Mouse (Mus musculus) neural tube, embryonic 11.5 days (tissue): Measurements from ENCODE around the gene 1700019D03Rik. TPM values are rescaled to one million over a fixed set of nuclear protein-coding genes. Genes with fewer than 3 reads are reported as not detected.
"Not testable (repeated sequence)": the region's sequence is repeated elsewhere in the genome, so short reads cannot be mapped to it uniquely, and the experiment has no call there.

Experiments used
- ATAC-seq: fragments of 200-750 bp; cut with Nextera tagmentation; 2 replicates; pipeline ENCODE4 v1.8.0; 2017; ENCODE audit warnings: moderate number of reproducible peaks, mild to moderate bottlenecking, moderate TSS enrichment, moderate library complexity; ENCODE audit not compliant: insufficient read depth, low FRiP score, low TSS enrichment
- DNase-seq: peaks from one replicate; pipeline ENCODE4 v3.0.0-alpha.2; 2015; ENCODE audit warnings: low spot score
- H3K27ac ChIP-seq: fragments of 300-500 bp; sonication (generic); 2 replicates; pipeline ENCODE4 v1.5.1; 2014; ENCODE audit warnings: low read depth, mild to moderate bottlenecking, low read length
- H3K27me3 ChIP-seq: fragments of 300-500 bp; sonication (generic); 2 replicates; pipeline ENCODE4 v1.6.1; 2014; ENCODE audit warnings: mild to moderate bottlenecking, low read length, mixed read lengths; ENCODE audit not compliant: control insufficient read depth, insufficient read depth
- H3K36me3 ChIP-seq: fragments of 300-500 bp; sonication (generic); 2 replicates; pipeline ENCODE4 v1.6.1; 2014; ENCODE audit warnings: mild to moderate bottlenecking, low read length, moderate library complexity, mixed read lengths; ENCODE audit not compliant: control insufficient read depth, insufficient read depth
- H3K4me1 ChIP-seq: fragments of 300-500 bp; sonication (generic); 2 replicates; pipeline ENCODE4 v1.6.1; 2014; ENCODE audit warnings: low read length, mixed read lengths; ENCODE audit not compliant: control insufficient read depth, insufficient read depth
- H3K4me2 ChIP-seq: fragments of 300-500 bp; sonication (generic); 2 replicates; pipeline ENCODE4 v1.6.1; 2014; ENCODE audit warnings: low read depth, mild to moderate bottlenecking, moderate library complexity
- H3K4me3 ChIP-seq: fragments of 300-500 bp; sonication (generic); 2 replicates; pipeline ENCODE4 v1.5.1; 2014; ENCODE audit warnings: low read depth, low read length
- H3K9ac ChIP-seq: fragments of 300-500 bp; sonication (generic); 2 replicates; pipeline ENCODE4 v1.6.1; 2014; ENCODE audit warnings: mild to moderate bottlenecking, low read length
- H3K9me3 ChIP-seq: fragments of 300-500 bp; sonication (generic); 2 replicates; pipeline ENCODE4 v1.6.1; 2016; ENCODE audit warnings: low read length; ENCODE audit not compliant: control insufficient read depth
- WGBS: fragments of 180-500 bp; shearing (Covaris S2); extraction: QIAGEN DNeasy Blood & Tissue Kit; methylation state at CpG from one replicate; pipeline ENCODE4 v1.1.7; 2014; 5-methylcytosine and 5-hydroxymethylcytosine counted together
- polyA plus RNA-seq: library from polyadenylated mRNA; unstranded; fragments of >200 nt; fragmentation: Nextera tagmentation; extraction: Ambion mirVana; gene quantifications from 2 replicates; pipeline ENCODE4 v1.2.1, GENCODE M21; 2014

Gene 1700019D03Rik
- polyA plus RNA-seq, 1 experiment from 2014 or later, result 6.8 TPM

DNA sequence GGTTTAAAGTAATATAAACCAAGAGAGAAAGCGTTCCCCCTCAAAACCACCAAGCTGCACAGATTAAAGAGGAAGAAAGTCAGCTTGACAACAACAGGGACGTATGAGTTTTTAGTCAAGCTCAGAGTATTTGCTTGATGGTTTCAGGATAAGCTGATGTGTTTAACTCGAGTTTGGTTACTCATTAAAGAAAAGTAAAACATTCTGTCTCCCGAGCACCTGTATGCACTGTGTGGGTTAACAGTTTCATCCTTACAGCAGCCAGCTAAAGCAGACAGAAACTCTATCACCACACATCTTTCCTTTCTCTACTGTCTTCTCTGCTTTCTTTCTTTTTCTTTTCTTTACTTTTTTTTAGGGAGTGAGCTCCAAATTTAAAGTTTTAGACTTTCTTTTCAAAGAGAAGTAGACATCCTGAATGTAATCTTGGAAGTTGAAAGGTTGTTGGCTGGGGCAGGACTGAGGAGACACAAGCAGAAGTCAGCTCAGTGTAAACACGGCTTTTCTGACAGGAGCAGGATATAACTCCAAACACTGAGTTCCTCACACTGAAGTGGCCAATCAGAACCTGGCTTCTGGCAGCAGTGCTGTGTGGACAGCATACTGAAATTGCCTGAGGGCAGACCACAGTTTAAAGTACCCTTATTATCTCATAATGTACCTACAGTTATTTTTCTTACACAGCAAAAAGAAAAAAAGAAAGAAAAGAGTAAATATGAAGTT lies 68.7 kb downstream of the 1700019D03Rik start:
- Histone ChIP-seq H3K9me3 (no peaks in the 10 kb centered on the region), H3K36me3 (no peaks in the 10 kb centered on the region), H3K4me1 (no peaks in the 10 kb centered on the region), H3K27me3 (no peaks in the 10 kb centered on the region), H3K4me3 (no peak overlapping the region), H3K4me2 (no peak overlapping the region), H3K27ac (no peak overlapping the region), H3K9ac (no peak overlapping the region)
- WGBS, result 63% methylated on average over 5 of the region's 5 CpGs
- ATAC-seq (peak; percentile 46; the same call in 1 of the 2 replicates), DNase-seq (peak; percentile 29)

DNA sequence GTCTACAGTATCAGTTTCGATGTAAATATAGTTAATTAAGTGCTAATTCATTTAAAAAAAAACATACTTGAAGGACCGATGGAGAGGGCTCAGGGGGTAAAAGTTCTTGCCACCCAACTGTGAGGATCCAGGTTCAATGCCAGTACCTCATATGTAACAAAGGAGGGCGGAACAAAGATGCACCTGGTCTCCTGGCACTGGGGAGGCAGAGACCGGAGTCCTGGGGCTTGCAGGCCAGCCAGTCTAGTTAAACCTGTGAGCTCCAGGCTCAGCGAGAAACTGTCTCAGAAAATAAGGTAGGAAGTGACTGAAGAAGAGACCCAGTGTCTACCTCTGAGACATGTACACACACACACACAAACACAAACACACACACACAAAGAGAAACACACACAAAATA lies 72.1 kb downstream of the 1700019D03Rik start:
- Histone ChIP-seq H3K36me3 (no peaks in the 10 kb centered on the region), H3K4me2 (no peak overlapping the region), H3K9ac (no peak overlapping the region), H3K27ac (no peak overlapping the region), H3K4me3 (no peak overlapping the region), H3K4me1 (no peaks in the 10 kb centered on the region), H3K9me3 (no peaks in the 10 kb centered on the region), H3K27me3 (no peaks in the 10 kb centered on the region)
- ATAC-seq (no peak), DNase-seq (no peak)
- 80% methylated on average over 5 of the region's 5 CpGs for WGBS

DNA sequence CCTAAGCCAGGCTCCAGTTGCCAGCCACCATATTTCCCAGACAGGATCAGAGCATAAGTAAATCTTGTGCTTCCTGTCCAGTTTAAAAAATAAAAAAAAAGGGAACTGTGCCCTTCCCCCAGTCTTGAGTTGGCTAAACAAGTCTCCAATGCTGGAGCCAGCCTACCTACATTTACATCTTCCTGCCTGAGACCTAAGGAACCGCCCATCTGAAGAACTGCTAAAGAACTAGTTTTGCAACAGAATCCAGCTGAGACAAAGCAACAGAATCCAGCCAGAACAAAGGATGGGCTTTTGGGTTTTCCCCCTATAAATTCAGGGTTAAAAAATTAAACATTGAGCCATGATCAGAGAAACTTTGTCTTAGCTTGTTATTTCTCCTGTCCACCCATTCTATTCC lies 81.0 kb downstream of the 1700019D03Rik start:
- ATAC-seq (no peak), DNase-seq (no peak)
- no peak overlapping the region for H3K4me3 ChIP-seq
- H3K27ac ChIP-seq, result no peak overlapping the region
- H3K36me3 ChIP-seq, result no peaks in the 10 kb centered on the region
- H3K4me1 ChIP-seq, result no peaks in the 10 kb centered on the region
- no peaks in the 10 kb centered on the region for H3K27me3 ChIP-seq
- no peak overlapping the region for H3K4me2 ChIP-seq
- no peak overlapping the region for H3K9ac ChIP-seq
- 100% methylated on average over 1 of the region's 1 CpGs for WGBS
- H3K9me3 ChIP-seq, result 0 out of 2 replicates have a peak, but pooled peaks cover 2% of the 10 kb centered on the region

DNA sequence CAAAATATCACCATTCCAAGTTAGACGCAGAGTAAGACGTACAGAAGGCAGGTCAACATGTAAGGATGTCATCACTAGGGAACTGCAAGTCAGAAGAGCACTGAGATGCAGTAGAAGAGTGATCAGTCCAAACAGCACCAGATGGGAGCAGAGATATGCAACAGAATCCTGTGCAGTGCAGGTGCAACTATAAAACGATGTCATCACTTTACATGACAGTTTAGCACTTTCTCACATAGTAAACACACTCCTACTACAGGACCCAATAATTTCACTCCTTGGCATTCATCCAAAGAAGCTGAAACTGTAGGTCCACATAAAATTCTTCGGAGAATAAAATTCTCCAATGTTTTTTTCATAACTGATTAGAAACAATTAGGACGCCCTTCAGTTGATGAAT lies 85.5 kb downstream of the 1700019D03Rik start:
- H3K4me2 ChIP-seq, result no peak overlapping the region
- H3K36me3 ChIP-seq, result no peaks in the 10 kb centered on the region
- 89% methylated on average over 5 of the region's 5 CpGs for WGBS
- no peaks in the 10 kb centered on the region for H3K27me3 ChIP-seq
- ATAC-seq (no peak), DNase-seq (no peak)
- no peak overlapping the region for H3K9ac ChIP-seq
- 0 out of 2 replicates have a peak, but pooled peaks cover 2% of the 10 kb centered on the region for H3K9me3 ChIP-seq
- no peak overlapping the region for H3K4me3 ChIP-seq
- H3K4me1 ChIP-seq, result no peaks in the 10 kb centered on the region
- no peak overlapping the region for H3K27ac ChIP-seq

DNA sequence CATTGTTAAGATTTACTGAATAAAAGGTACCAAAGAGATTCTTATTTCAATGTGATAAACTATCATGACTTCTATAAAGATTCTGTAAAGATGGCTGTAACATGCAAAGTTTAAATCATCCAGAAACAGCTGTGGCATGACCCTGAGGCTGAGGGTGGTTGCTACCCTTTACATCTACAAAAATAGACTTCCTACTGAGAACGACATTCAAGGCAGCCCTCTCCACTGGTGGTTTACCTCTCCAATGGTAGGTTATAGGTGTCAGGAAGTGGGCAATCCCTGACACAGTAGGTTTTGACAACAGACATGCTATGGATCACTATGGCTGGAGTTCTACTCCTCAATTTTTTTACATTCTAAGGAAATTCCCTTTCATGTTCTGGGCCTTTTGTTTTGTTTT lies 95.5 kb downstream of the 1700019D03Rik start:
- H3K4me1 ChIP-seq, DNase-seq, H3K27me3 ChIP-seq, H3K27ac ChIP-seq, H3K9ac ChIP-seq, H3K4me2 ChIP-seq, H3K9me3 ChIP-seq, H3K36me3 ChIP-seq, ATAC-seq, H3K4me3 ChIP-seq: not testable (repeated sequence)
- WGBS, result no CpG with 5 or more reads among the region's 1 CpGs

DNA sequence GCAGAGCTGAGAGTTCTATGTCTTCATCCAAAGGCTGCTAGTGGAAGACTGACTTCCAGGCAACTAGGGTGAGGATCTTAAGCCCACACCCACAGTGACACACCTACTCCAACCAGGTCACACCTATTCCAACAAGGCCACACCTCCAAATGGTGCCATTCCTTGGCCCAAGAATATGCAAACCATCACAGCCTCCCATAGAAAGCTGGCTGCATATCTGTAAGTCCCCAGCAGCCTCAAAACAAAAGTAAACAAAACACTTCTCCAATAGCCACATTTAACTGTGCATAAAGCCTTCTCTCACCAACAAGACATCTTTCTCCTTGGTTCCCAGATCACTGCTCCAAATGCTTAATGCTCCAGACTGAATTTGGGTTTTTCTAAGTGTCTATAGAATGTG lies 101.1 kb downstream of the 1700019D03Rik start:
- H3K27me3 ChIP-seq, H3K4me3 ChIP-seq, H3K36me3 ChIP-seq, H3K4me2 ChIP-seq, H3K9ac ChIP-seq, H3K9me3 ChIP-seq, H3K27ac ChIP-seq, ATAC-seq, DNase-seq, H3K4me1 ChIP-seq: not testable (repeated sequence)

DNA sequence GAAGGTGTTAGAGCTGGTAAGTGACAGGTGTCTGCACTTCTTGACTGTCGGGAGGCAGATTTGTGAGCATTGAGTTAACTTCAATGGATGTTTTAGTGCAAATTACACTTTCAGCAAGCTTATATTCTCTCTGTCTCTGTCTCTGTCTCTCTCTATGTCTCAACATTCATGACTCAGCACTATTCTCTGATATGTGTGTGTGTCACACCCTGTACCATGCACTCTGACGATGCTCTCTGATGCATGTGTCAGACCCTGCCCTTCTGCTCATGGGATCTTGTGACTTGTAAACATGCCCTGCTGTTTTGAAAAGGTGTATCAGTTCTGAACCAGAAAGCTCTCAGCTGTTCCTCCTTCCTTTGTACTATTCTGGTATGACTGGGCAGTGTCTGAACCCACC lies 103.3 kb downstream of the 1700019D03Rik start:
- no peaks in the 10 kb centered on the region for H3K4me1 ChIP-seq
- H3K9me3 ChIP-seq, result no peaks in the 10 kb centered on the region
- H3K27me3 ChIP-seq, result no peaks in the 10 kb centered on the region
- H3K9ac ChIP-seq, result no peak overlapping the region
- DNase-seq (no peak), ATAC-seq (no peak)
- no peak overlapping the region for H3K4me2 ChIP-seq
- H3K27ac ChIP-seq, result no peak overlapping the region
- no peaks in the 10 kb centered on the region for H3K36me3 ChIP-seq
- H3K4me3 ChIP-seq, result no peak overlapping the region
- WGBS, result 88% methylated on average over 2 of the region's 2 CpGs

DNA sequence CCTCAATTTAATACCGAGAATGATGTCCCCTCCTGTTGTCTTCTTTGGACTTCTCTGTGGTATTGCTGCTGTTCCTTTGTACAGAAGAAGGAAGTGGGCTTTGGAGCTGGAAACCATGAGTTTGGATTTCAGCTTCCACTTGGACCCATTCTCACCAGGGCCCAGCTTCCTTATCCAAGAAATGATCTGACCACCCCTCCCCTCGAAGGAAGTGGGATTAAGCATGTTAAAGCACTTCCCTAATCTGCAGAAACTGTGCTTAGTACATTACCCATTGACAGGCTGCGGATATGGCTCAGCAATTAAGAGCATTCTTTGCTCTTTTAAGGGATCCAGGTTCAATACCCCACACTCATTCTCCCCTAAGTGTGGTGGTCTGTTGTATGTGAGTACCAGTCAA lies 110.2 kb downstream of the 1700019D03Rik start:
- 91% methylated on average over 3 of the region's 3 CpGs for WGBS
- H3K4me1 ChIP-seq, result no peaks in the 10 kb centered on the region
- no peak overlapping the region for H3K4me2 ChIP-seq
- H3K27ac ChIP-seq, result no peak overlapping the region
- H3K27me3 ChIP-seq, result no peaks in the 10 kb centered on the region
- no peak overlapping the region for H3K9ac ChIP-seq
- H3K36me3 ChIP-seq, result no peaks in the 10 kb centered on the region
- ATAC-seq (no peak), DNase-seq (no peak)
- H3K9me3 ChIP-seq, result no peaks in the 10 kb centered on the region
- no peak overlapping the region for H3K4me3 ChIP-seq

DNA sequence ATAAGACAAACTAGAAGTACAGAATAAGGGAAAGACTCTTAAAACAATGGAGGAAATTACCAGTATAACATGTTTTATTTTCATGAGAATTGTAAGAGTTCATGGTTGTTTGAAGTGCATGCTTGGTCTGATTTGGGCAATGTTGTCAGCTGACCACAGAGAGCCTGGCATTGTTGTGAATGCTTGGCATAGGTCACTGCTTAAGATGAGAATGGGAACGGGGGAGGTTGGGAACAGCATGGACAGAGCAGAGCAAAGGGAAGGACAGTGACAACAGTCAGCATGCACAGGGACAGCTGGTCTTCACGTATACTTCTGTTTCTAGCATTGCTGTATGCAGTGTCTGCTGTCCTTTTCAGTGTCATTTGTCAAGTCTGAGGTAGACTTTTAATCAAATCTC lies 135.8 kb downstream of the 1700019D03Rik start:
- DNase-seq (no peak), ATAC-seq (no peak)
- no peaks in the 10 kb centered on the region for H3K27me3 ChIP-seq
- WGBS, result 76% methylated on average over 2 of the region's 2 CpGs
- H3K4me1 ChIP-seq, result no peaks in the 10 kb centered on the region
- H3K9ac ChIP-seq, result no peak overlapping the region
- no peak overlapping the region for H3K27ac ChIP-seq
- H3K9me3 ChIP-seq, result no peaks in the 10 kb centered on the region
- no peaks in the 10 kb centered on the region for H3K36me3 ChIP-seq
- H3K4me3 ChIP-seq, result no peak overlapping the region
- H3K4me2 ChIP-seq, result no peak overlapping the region
